ENCODE assay signal across 7 mouse cellular contexts in the genomic region with DNA sequence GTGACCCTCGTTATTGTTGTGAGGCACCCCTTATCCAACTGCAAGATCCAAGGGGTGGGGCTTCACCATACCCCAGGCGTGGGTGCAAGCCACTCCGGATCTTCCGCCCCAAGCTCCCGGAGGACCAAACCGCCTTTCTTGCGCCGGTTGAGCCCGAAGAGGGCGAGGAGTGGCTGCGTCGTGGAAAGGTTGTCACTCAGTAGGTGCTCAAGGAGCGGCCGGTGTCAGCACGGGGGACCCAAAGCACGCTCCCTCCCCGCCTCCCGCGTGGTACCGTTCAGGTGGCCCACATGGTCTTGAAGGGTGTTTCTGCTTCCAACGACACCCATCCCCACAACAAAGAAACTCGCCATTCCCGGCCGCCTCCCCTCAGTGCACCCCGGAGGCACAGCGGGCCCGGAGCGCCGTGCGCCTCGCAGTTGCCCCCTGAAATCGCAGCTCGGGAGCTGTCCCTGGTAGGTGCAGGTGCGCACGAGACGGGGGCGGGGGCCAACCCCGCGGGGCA. TPM values are rescaled to one million over a fixed set of nuclear protein-coding genes. Genes with fewer than 3 reads are reported as not detected.
DNase-seq lines count a peak whose midpoint lies in the region; ATAC-seq and TF ChIP-seq lines count a peak whose summit lies in the region.

Gene Kmt5b (plus strand): TSS at position 146 of the 505 bp plus-strand sequence.

- DNase-seq in MEL-GATA-1-ER (ENCODE audit: extremely low read depth, low read depth) = peak; percentile 31
- no peak for DNase-seq in adrenal gland, postnatal 25 days
- DNase-seq in forebrain, embryonic 10.5 days (ENCODE audit: extremely low spot score, low spot score) = no peak
- DNase-seq in layer of hippocampus, adult 11-12 months (ENCODE audit: low spot score) = peak; percentile 69
- no peak for DNase-seq in liver, postnatal 0 days

- H3K36me3 ChIP-seq in forebrain, embryonic 10.5 days (replicated peaks) = peaks cover 14% of the 10 kb centered on the region
- H3K36me3 ChIP-seq in heart, embryonic 14.5 days (ENCODE audit: control insufficient read depth, insufficient read depth, low read length) = no peaks in the 10 kb centered on the region
- H3K36me3 ChIP-seq in liver, postnatal 0 days (replicated peaks; ENCODE audit: insufficient read depth, low read length) = 0 out of 2 replicates have a peak, but pooled peaks cover 3% of the 10 kb centered on the region
- H3K36me3 ChIP-seq in neural tube, embryonic 15.5 days = no peaks in the 10 kb centered on the region

- H3K4me1 ChIP-seq in forebrain, embryonic 10.5 days = peaks cover 21% of the 10 kb centered on the region
- peaks cover 7 to 21% of the 10 kb centered on the region in 2 experiments for H3K4me1 ChIP-seq in heart, embryonic 14.5 days (ENCODE audit: control insufficient read depth in 2 of 2, insufficient read depth in 2 of 2, low read length in 2 of 2)
- H3K4me1 ChIP-seq in liver, postnatal 0 days (ENCODE audit: insufficient read depth) = peaks cover 15% of the 10 kb centered on the region
- H3K4me1 ChIP-seq in neural tube, embryonic 15.5 days = peaks cover 39% of the 10 kb centered on the region

- 0 out of 2 replicates have a peak, but pooled peaks have one; percentile 23 for ATAC-seq in heart, embryonic 14.5 days (ENCODE audit: insufficient number of reproducible peaks, insufficient read depth, low FRiP score, low read depth)
- ATAC-seq in liver, postnatal 0 days = no peak; the same call in 1 of the 2 replicates
- ATAC-seq in neural tube, embryonic 15.5 days (ENCODE audit: low FRiP score) = peak; percentile 32

- H3K9ac ChIP-seq in heart, embryonic 14.5 days (ENCODE audit: low read length) = peak within 1 kb of the TSS; percentile 100
- H3K9ac ChIP-seq in liver, postnatal 0 days (replicated peaks) = peak within 1 kb of the TSS; percentile 100
- peak within 1 kb of the TSS; percentile 100 for H3K9ac ChIP-seq in neural tube, embryonic 15.5 days (replicated peaks)

- H3K4me2 ChIP-seq in heart, embryonic 14.5 days (ENCODE audit: low read length) = peak within 1 kb of the TSS; percentile 77
- peak within 1 kb of the TSS; percentile 87 for H3K4me2 ChIP-seq in liver, postnatal 0 days (ENCODE audit: low read depth, low read length)
- H3K4me2 ChIP-seq in neural tube, embryonic 15.5 days = peak within 1 kb of the TSS; percentile 91

- no peak for TF ChIP-seq CTCF in liver, postnatal 0 days (IDR thresholded peaks at IDR 0.05; ENCODE audit: low read depth)

- peak within 1 kb of the TSS; percentile 99 for H3K4me3 ChIP-seq in forebrain, embryonic 10.5 days
- peak within 1 kb of the TSS; percentile 79 to 98 for H3K4me3 ChIP-seq in heart, embryonic 14.5 days (ENCODE audit: control insufficient read depth in 1 of 2, insufficient read depth in 1 of 2, low read depth in 1 of 2, low read length in 2 of 2)
- peak within 1 kb of the TSS; percentile 99 for H3K4me3 ChIP-seq in liver, postnatal 0 days (ENCODE audit: low read depth, low read length)
- peak within 1 kb of the TSS; percentile 97 for H3K4me3 ChIP-seq in neural tube, embryonic 15.5 days (replicated peaks)

- H3K27me3 ChIP-seq in forebrain, embryonic 10.5 days (ENCODE audit: poor library complexity, severe bottlenecking) = no peaks in the 10 kb centered on the region
- H3K27me3 ChIP-seq in heart, embryonic 14.5 days (ENCODE audit: control insufficient read depth, insufficient read depth, low read length) = no peaks in the 10 kb centered on the region
- no peaks in the 10 kb centered on the region for H3K27me3 ChIP-seq in liver, postnatal 0 days (ENCODE audit: insufficient read depth, low read length)
- no peaks in the 10 kb centered on the region for H3K27me3 ChIP-seq in neural tube, embryonic 15.5 days (replicated peaks)

- peak within 1 kb of the TSS; percentile 100 for H3K27ac ChIP-seq in forebrain, embryonic 10.5 days
- peak within 1 kb of the TSS; percentile 99 to 100 for H3K27ac ChIP-seq in heart, embryonic 14.5 days (replicated peaks in 1 of 2; ENCODE audit: control insufficient read depth in 1 of 2, insufficient read depth in 1 of 2, low read depth in 2 of 2, low read length in 2 of 2)
- peak within 1 kb of the TSS; percentile 100 for H3K27ac ChIP-seq in liver, postnatal 0 days (ENCODE audit: low read depth)
- H3K27ac ChIP-seq in neural tube, embryonic 15.5 days (replicated peaks) = peak within 1 kb of the TSS; percentile 100

- no peak for TF ChIP-seq EP300 in liver, postnatal 0 days (IDR thresholded peaks at IDR 0.05; ENCODE audit: low read depth)

- no peaks in the 10 kb centered on the region for H3K9me3 ChIP-seq in forebrain, embryonic 10.5 days
- no peaks in the 10 kb centered on the region for H3K9me3 ChIP-seq in heart, embryonic 14.5 days (ENCODE audit: control insufficient read depth, low read length)
- H3K9me3 ChIP-seq in liver, postnatal 0 days (ENCODE audit: low read length) = no peaks in the 10 kb centered on the region
- H3K9me3 ChIP-seq in neural tube, embryonic 15.5 days (replicated peaks) = no peaks in the 10 kb centered on the region

- under 1% methylated on average over 39 of the region's 39 CpGs for WGBS in forebrain, embryonic 10.5 days
- WGBS in heart, embryonic 14.5 days = under 1% methylated on average over 39 of the region's 39 CpGs
- under 1% methylated on average over 35 of the region's 39 CpGs for WGBS in liver, postnatal 0 days (ENCODE audit: insufficient replicate concordance)
- under 1% methylated on average over 39 of the region's 39 CpGs for WGBS in neural tube, embryonic 15.5 days

RNA-seq across cellular contexts. Expression of gene Kmt5b, which starts in this region (rescaled TPM):
- 72.1 and 75.9 TPM in 2 replicates for total RNA-seq in adrenal gland, postnatal 25 days (2021)
- 29.2 and 29.3 TPM in 2 replicates for polyA plus RNA-seq in forebrain, embryonic 10.5 days (2016; fragmentation: Nextera tagmentation; extraction: Ambion mirVana)
- polyA plus RNA-seq in heart, embryonic 14.5 days (2014; fragmentation: Nextera tagmentation; extraction: Ambion mirVana) = 25.6 and 27.3 TPM in 2 replicates
- 4.7 and 6.2 TPM in 2 replicates for polyA plus RNA-seq in liver, postnatal 0 days (2015; fragmentation: Nextera tagmentation; extraction: Ambion mirVana)
- polyA plus RNA-seq in neural tube, embryonic 15.5 days (2015; fragmentation: Nextera tagmentation; extraction: Ambion mirVana) = 38.3 and 39.5 TPM in 2 replicates

Comparison
In these comparisons a context has a peak if more than half of its experiments do, and no peak if none do; other contexts are left out.
1. DNase-seq: peak in MEL-GATA-1-ER (single experiment) and layer of hippocampus, adult 11-12 months (single experiment); none in adrenal gland, postnatal 25 days (single experiment), forebrain, embryonic 10.5 days (single experiment) and liver, postnatal 0 days (single experiment).
2. Peak in every context shown above with its lines, with median percentiles within 50 percentile points of each other: H3K27ac ChIP-seq, H3K4me3 ChIP-seq, H3K4me2 ChIP-seq and H3K9ac ChIP-seq.